Mouse (Mus musculus): ENCODE data around the gene Sap25.

The Sap25 gene

DNA sequence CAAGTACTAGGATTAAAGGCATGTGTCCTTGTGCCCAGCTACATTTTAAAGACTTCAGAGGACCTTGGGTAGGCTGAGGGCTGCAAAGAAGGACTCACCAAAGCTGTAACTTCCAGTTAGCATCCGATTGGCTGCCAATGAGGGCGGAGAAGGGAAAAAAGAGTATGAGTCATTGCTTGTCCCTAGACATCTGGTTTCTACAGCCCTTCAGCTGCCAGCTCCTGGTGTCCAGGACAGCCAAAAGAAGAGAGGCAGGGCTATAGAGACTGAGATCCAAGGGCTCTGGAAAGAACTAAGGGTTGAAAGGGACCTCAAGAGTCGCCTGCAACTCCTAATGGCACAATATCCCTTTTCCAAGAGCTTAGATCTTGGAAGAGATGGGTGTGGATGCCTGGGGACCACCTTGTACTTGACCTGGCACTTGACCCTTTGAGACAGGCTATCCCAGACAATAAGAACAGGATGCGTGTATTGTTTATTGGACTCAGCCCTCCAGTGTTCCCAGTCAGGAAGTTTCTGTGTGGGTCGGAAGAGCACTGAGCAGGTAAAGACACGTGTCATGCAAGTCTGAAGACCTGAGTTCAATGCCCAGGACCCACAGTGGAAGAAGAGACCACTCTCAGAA is 19.0 kb downstream of the Sap25 start:
- no peak for DNase-seq (ENCODE audit: low spot score in 2 of 2)

DNA sequence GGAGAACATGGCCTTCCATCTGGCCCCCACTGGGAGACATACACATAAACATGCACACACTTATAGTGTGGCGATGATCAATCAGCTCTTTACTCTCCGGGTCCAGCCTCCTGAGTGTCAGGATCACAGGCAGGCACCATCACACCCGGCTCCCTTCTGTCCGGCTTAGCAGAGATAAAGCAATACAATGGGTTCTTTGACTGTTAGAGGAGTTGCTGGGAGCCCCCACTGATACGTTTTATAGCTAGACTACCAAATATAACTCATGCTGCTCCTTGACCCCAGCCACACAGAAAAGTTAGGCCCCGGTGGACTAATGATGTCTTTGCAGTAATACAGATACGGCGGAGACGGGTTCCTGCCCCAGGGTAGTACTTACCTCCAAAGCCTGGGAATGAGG is 21.9 kb downstream of the Sap25 start:
- DNase-seq (ENCODE audit: low spot score in 2 of 2) = no peak

DNA sequence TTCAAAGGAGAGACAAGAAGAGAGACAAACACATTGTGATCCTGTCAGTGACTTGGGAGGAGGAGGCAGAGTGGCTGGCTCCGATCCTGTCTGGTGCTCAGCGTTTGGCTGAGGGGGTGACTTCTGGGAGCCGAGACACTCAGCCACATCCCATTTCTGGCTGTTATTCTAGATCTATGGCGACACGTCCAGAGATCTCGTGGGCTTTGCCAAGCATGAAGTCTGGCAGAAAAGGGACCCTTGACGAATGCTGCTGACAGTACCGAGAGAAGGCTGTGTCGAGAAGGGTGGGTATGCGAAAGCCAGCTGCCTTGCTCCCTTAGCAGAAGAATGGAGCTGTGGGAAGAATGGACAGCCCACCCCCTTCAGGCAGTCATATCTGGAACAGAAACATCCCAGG is 27.8 kb downstream of the Sap25 start:
- DNase-seq (ENCODE audit: low spot score in 2 of 2) = no peak

DNA sequence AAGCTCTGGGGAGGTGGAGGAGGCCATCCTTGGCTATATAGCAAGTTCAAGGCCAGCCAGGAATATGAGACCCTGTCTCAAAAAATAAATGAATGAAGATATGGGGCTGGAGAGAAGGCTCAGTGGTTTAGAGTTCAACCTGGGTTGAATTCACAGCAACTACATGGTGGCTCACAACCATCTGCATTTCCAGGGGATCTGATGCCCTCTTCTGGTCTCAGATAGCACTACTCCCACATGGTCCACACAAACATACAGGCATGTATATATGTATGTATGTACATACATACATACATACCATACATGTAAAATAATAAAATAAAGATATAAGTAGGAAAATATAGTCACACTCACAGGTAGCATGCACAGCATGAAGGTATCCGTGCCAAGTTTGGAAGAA is 29.1 kb downstream of the Sap25 start:
- DNase-seq (ENCODE audit: low spot score in 2 of 2) = no peak

DNA sequence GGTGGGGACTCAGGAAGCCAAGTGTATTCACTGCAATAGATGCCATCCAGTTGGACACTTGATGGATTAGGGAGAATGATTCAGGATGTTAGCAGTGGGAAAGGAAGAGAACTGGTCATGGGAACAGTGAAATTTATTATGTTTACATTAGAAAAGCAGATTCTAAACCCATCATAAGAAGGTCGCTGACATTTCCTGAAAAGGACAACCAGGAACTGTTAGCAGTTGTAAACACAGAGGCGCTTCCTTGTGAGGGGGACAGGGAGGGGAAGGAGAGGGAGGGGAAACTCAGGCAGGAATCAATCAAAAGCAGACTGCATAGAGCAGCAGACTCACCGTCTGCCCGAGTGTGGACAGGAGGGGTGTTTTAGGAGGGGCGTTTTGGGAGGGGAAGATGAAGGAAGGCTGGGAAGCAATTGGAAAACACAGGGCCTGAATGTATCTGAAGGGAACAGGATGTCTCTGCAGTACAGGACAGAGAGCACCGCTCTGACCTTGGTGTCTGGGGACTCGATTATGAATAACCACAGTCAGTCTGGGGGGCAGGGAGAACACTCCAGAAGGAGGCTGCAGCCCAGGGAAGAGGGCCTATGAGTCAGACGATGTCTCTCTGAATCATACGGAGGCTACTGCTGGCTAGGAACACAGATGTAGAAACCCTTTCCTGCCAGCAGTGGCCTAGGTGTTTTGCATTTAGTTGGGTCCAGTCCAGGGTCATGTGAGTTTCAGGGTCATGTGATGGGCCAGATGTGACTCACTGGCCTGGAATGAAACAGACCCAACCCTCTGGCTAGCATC is 30.5 kb downstream of the Sap25 start:
- peak in 1 of 2 experiments; percentile 69 for DNase-seq (ENCODE audit: low spot score in 2 of 2)

DNA sequence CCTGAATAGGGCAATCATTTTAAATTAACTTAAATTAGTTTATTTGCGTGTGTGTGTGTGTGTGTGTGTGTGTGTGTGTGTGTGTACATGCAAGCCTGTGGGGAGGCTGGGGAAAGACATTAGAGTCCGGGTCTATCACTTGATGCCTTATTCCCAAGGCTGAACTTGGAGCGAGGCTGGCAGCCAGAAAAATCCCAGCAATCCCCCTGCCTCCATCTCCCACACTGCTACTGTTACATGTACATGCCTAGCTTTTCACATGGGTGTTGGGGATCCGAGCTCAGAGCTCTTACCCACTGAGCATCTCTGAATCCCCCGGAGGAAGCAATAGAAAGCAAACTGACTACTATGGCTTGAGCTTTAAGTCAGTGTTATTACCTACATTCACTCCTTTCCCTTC is 31.2 kb downstream of the Sap25 start:
- DNase-seq (ENCODE audit: low spot score in 2 of 2) = no peak

DNA sequence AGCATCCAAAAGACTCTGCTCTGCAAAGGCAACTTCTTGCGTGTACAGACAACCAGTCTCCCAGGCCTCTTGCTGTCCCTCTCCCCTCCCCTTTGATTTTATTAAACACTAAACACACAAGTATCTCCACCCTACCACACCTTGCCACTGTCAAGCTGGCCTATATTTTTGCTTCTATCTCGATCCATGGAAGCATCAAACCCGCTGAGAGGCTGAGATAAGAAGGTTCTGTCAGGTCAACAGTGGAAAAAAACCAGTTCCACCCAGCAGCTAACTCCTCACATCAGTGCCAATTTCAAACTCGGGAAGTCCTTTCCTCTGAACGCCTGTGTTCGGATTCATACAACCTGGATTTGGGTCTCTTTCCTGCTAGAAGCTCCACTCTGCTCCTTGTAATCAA is 31.9 kb downstream of the Sap25 start:
- DNase-seq (ENCODE audit: low spot score in 2 of 2) = no peak

DNA sequence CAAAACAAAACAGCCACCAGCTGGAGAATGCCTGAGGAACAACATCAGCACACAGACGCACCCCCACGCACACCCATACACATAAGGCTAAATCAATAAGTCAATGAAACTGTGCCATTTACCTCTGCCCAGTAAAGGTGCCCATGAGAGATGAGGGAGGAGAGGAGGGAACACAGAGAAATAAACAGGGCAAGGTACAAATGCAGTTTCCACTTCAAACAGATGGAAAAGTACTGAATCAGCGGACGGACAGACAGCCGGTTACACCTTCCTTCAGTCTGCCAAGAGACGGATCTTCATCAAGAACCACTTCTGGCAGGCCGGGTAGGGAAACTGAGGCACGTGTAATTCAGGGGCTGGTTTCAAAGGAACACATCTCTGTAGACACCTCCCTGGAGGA is 33.7 kb downstream of the Sap25 start:
- DNase-seq (ENCODE audit: low spot score in 2 of 2) = no peak

DNA sequence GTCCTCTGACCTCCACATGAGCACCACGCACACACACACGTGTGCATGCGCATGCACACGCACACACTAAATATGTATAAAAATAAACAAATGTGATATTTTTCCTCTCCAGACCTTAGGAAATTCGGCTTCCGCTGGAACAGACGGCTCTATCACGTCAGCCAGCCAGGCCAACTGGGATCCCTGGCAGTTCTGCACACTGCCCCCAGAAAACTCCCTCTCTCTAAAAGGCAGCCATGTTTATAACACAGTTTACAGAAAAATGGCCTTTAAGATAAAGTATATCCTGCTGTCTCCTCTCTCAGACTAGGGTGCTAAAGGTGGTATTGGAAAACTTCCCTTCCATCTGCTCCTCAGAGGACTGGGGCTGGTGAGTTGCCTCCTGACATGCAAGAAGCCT is 36.7 kb downstream of the Sap25 start:
- no peak for DNase-seq (ENCODE audit: low spot score in 2 of 2)

DNA sequence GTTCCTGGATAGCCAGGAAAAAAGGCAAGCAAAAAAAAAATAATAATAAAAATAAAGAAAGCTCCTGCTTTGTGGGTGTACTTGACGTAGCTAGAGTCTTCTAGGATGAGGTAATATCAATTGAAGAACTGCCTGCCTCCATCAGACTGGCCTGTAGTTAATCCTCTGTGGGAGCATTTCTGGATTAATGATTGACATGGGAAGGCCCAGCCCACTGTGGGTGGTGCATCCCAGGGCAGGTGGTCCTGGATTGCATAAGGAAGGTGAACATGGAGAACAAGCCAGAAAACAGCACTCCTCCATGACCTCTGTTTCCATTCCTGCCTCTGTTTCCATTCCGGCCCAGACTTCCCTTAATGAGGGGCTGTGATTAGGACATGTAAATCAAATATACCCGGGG is 37.6 kb downstream of the Sap25 start:
- DNase-seq (ENCODE audit: low spot score in 2 of 2) = no peak

DNA sequence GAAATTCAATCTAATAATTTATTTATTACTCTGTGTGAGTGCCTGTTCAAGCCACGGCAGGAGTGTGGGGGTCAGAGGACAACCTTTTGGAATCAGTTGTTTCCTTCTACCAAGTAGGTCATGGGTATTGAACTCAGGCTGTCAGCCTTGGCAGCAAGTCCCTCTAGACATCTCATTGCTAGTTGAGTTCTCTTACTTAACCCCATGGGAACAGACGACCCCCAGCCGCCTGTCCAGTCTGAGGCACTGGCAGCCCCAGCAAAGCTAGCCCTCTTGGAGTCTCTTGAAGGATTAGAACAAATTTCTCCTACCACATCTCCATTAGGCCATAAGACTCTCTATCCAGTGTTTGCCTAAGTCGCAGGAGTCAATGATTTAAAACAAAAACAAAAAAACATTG is 38.6 kb downstream of the Sap25 start:
- no peak for DNase-seq (ENCODE audit: low spot score in 2 of 2)

DNA sequence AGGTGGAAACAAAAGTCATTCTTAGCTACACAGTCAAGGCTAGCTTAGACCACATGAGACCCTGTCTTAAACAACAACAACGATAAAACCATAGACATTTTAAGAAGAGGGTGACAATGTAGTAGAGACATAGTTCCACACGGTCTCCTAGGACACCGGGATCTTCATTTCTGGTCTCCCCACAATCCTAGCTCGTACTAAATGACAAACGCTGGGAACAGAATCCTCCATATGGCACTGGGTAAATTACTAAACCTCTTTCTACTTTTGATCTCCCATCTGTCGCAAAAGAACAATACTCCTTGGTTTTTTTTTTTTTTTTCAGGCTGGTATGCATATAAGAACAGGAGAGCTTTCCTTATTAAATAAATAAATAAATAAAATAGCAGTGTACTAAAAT is 41.4 kb downstream of the Sap25 start:
- DNase-seq (ENCODE audit: low spot score in 2 of 2) = no peak

DNA sequence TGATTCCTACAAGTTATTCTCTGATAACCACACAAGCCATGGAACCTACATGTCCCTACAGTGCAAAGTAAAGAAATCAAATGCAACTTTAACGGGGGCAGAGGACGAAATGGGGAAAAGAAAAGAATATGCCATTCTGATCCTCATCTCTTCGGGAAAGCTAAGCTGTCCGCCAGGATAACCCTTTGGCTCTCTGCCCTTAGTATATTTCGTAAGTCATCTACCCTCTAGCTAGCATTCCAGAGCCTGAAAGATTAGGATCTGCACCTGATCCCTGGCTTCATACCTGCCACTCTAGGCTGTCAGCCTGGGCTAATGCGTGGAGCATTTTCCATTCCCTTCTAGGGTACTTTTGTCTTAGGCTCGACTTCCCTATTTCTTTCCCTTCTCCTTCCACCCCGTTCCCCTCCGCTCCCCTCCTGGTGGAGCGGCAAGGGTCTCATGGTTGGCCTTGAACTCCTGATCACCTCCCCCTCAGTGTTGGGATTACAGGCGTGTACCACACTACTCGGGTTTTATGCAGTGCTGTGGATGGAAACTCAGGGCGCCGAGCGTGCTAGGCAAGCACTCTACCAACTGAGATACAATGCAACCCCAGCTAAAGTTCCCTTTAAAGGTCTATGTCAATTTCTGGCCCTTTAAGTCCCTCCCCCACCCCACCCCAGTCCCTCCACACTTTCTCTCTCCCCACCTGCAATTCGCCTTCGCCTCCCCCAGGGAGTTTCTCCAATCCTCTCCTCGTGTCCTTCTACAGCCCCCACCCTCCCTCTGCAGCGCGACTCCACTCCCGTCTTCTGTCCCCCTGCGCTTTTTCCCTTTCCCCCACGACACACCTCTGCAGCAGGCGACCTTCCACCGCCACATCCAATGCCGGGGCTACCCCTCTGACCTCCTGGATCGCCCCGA is 42.5 kb downstream of the Sap25 start:
- DNase-seq (ENCODE audit: low spot score in 2 of 2) = no peak

DNA sequence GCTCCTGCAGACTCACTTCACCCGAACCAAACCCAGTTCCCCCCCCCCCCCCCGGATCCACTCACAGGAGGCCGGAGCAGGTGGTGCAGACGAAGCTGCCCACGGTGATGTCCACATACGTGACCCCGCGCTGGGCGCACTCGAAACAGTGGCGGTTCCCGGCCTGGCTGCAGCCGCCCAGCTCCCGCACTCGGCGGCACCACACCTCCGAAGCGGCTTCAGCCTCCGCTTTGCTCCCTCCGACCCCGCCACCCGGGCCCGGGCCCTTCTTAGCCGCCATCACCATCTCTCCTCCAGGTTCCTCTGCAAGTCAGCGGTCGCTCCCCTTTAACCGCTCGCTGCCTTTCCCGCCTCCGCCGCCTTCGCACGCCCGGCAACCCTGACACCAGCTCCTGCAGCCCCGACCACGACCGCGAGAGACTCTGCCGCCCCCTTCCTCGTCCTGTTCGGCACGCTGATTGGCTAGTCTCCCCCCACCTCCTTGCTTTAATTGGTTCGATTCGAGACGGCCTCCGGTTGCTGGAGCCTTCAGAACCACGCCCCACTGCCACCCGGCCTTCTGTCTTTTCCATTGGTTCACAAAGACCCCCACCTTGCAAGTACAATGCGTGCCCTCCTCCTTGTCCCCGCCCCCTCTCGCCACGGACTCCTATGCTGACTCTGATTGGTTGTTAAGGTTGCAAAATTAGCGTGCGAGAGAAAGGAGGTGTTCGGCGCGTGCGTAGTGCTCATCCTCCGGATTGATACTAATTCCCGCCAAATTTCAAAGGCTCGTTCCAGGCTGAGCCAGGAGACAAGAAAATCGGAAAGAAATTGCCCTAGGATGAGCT is 43.4 kb downstream of the Sap25 start, which contains the start of gene Agfg2:
Agfg2 (minus strand) TSS at position 433 of the 830 bp plus-strand sequence.
- DNase-seq (ENCODE audit: low spot score in 2 of 2) = peak; percentile 98 to 99

DNA sequence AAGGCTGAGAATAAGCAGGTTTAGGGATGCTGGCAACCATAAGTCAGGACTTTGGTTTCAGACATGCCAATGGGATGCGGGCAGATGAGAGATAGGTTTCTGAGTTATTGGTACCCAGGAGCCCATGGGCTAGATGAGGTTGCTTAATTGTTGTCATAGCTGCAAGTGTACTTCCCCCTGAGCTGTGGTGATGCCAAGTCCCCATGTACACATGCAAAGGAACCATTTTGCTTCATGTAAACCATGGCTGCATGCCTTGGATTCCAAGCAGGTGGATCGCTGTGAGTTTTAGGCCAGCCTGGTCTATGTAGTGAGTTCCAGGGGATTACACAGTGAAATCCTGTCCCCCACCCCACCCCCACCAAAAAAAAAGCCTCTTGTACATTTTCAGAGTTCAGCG is 44.5 kb downstream of the Sap25 start:
- no peak for DNase-seq (ENCODE audit: low spot score in 2 of 2)

DNA sequence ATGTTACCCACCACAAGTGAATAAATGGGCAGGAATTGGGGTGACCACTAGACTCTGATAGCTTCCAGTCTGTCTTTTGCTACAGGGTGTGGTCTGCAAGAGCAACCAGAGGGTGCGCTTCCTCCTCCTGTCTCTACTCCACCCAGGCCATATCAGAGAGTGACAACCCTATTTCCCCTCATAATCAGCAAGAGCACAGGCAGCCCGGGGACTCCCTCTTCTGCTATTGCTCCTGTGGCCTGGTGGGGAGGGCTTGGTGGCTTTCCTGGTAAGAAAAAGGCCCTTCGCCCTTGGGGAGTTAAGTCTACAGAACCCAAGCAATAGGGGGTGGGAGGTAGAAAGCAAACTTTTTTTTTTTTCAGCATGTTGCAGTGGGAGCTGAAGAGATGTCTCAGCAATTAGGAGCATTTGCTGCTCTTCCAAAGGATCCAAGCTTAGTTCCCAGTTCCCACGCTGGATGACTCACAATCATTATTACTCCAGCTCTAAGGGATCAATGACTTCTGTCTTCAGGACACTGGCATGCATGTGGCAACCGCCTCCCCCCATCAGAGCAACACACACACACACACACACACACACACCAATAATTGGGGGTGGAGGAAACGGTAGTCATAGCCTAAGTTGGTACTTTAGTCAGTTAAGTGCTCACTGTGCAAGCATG is 45.1 kb downstream of the Sap25 start:
- no peak for DNase-seq (ENCODE audit: low spot score in 2 of 2)

DNA sequence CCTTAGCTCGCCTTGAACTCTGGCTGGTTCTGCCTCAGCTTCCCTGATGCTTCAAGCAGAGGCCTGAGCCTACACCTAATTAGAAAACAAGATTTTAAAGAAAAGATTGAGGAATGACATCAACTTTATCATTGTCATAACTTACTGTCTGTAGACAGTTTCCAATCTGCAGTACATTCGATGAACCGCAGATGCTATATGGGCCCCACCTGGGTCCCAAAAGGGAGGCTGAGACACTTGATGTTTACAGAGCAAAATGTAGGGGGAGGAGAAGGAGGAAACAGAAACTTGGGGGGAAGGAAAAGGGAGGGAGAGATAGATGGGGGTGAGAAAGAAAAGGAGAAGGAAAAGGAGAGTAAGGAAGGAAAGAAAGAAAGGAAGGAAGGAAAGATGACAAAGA is 48.8 kb downstream of the Sap25 start:
- DNase-seq (ENCODE audit: low spot score in 2 of 2) = no peak

DNA sequence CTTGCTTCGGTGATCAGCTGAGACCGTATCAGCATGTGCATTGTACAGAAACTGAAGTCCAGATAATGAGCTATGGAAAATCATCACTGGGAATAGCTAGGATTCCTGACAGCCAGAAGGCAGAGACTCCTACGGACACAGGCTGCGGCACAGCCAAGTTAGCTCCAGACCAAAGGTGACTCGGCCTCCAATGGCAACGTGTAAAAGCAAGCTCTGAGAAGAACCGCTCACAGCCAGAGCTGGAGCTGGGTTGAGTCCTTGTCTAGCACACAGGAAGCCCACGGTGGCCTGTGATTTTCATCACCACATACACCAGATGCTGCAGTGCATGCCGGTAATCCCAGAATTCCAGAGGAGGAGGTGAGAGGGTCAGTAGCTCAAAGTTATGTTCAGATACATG is 49.4 kb downstream of the Sap25 start:
- no peak for DNase-seq (ENCODE audit: low spot score in 2 of 2)

DNA sequence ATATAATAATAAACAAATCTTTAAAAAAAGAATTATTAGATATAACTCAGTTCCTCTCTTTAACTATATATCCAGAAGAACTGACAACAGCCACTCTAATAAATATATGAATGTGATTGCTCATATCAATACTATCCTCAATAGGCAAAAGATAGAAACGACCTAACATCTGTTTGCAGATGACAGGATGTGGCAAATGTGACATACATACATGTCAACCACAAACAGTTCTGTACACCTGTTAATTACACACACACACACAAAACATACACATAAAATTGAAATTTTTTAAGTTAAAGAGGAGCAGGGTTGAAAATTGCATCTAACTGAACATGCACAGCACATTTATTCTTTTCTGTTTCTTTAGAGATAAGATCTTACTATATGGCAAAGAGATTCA is 50.7 kb downstream of the Sap25 start:
- no peak for DNase-seq (ENCODE audit: low spot score in 2 of 2)
